Mouse (Mus musculus): ENCODE measurements at regions not wholly inside any gene's neighbourhood (a gene's known extent, or its start where the extent isn't known, plus 50 kb on each side); places are given as distances from the start of the nearest gene placed in this dataset.
A peak's percentile ranks its signal among the peaks of the same experiment; 100 is the strongest.

DNA sequence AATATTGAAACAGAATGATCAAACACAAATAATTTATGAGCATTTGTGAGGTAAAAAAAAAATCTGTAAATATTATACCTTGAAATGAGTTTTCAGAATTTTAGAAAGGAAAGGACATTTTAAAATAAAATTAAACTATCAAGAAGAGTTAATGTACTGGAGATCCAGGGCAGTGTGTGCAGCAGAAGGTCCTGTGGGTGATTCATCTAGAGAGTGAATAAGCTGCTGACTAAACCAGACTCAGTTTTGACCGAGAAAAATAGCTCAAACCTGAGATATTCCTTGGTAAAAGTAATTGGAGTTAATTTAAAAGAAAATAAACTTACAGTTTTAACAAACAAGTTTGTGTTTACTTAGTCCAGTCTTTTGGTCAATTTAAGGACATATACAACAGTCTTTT lies 1118.6 kb upstream of the Celf2 start:
- no peak for DNase-seq
- intact Hi-C loops (cut with DNase I) = no loop called here

DNA sequence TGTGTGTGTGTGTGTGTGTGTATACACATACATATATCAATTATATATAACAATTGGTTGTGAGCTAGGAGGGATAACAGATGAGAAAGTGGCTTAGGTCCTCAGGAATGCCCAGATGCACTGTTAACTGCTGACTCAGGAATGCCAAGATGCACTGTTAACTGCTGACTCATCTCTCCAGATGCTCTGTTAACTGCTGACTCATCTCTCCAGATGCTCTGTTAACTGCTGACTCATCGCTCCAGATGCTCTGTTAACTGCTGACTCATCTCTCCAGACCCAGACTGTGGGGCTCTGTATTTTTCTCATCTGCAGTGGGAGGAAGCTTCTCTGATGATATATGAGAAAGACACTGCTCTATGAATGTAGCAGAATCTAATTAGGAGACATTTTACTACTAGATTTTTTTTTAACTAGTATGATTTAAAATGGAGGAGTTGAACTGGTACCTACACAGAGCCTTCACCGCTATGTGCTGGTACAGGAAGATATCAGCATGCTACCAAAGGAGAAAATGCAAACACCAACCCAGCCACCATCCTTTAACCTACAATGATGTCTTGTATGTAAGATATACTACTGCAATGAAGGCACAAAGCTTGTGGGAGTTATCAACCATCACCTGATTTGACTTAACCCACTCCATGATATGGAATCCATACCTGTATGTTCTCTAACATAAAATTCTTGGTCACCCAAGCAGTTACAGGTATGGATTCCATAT lies 1119.3 kb upstream of the Celf2 start:
- intact Hi-C loops (cut with DNase I) = no loop called here

DNA sequence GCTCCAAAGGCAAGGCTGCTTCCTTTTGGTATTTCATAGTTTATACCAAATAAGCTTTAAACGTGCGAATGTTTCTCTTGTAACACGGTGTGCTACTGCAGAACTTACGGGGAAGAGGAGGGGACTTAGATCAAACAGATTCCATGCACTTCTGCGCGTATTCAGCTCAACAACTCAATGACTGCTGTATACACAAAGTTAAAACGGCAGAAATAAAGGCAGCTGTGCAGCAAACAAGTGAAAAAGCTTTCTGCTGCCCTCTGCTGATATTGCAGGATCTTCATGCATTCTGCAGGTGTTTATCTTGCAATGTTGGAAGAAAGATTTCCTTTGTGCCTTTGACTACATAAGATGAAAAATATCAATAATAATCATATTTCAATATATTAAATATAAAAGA lies 1128.7 kb upstream of the Celf2 start:
- no peak for DNase-seq
- intact Hi-C loops (cut with DNase I) = no loop called here

More for the DNA sequence above, 1119.3 kb upstream of the Celf2 start:
- DNase-seq = no peak

DNA sequence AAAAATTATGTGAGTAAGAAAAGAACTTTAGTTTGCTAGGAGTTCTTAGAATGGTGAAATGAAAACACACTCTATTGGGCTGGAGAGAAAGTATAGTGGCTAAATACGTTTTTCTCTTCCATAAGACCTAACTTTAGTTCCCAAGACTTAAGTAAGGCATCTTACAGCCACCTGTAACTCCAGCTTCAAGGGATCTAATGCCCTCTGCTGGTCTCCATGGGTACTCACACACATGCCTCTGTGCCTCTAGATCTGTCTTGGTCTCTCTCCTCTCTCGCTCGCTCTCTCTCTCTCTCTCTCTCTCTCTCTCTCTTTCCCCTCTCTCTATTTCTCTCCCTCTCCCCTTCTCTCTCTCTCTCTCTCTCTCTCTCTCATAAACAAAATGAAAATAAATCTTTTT lies 1129.9 kb upstream of the Celf2 start:
- intact Hi-C loops (cut with DNase I) = no loop called here
- no peak for DNase-seq

- intact Hi-C loops (cut with DNase I) = no loop called here
- no peak for DNase-seq
These were observed 1136.1 kb upstream of the Celf2 start for GRCm38 (mm10) chr2:8645463-8645862.

- intact Hi-C loops (cut with DNase I) = no loop called here
- no peak for DNase-seq
These were observed 1151.2 kb upstream of the Celf2 start for GRCm38 (mm10) chr2:8660544-8660943.

DNA sequence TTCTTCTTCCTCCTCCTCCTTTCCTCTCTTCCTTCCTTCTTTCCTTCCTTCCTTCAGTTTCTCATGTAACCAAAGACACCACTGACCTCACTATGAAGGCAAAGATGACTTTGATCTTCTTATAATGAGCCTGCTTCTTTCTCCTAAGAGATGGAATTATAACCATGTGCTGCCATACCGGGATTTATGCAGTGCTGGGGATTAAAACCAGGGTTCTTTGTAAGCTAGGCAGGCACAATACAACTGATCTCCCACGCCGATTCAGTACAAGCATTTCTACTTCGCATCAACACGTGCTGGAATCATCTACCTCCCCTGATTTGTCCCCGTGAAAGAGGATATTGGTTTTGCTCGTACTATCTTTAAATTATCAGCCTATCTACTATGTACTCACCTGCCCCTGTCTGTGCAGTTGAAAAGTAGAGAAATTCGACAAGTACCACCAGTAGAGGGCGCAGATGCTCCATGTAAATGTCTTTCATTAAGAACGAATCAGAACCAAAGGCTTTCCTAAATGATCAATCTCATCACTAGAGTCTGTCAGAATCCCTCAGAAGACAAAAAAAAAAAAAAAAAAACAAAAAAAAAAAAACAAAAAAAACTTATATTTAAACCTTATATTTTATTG lies 1164.5 kb upstream of the Celf2 start:
- DNase-seq = peak; percentile 35 to 68
- intact Hi-C loops (cut with DNase I) = loop anchor here (2.0 to 10.0 kb wide), 2 partner anchors 1211 to 1615 kb away; partner anchors contain the start of genes 4930412O13Rik and 9230102O04Rik

GRCm38 (mm10) chr2:8675537-8675936 lies 1166.2 kb upstream of the Celf2 start:
- intact Hi-C loops (cut with DNase I) = loop anchor here (2.0 to 10.0 kb wide), 2 partner anchors 1209 to 1613 kb away; partner anchors contain the start of genes 4930412O13Rik and 9230102O04Rik
- DNase-seq = no peak

GRCm38 (mm10) chr2:8676546-8676945 lies 1167.2 kb upstream of the Celf2 start:
- peak in 1 of 2 experiments; percentile 12 for DNase-seq
- intact Hi-C loops (cut with DNase I) = loop anchor here (2.0 to 10.0 kb wide), 2 partner anchors 1208 to 1334 kb away; partner anchors contain the start of genes 4930412O13Rik and 9230102O04Rik

DNA sequence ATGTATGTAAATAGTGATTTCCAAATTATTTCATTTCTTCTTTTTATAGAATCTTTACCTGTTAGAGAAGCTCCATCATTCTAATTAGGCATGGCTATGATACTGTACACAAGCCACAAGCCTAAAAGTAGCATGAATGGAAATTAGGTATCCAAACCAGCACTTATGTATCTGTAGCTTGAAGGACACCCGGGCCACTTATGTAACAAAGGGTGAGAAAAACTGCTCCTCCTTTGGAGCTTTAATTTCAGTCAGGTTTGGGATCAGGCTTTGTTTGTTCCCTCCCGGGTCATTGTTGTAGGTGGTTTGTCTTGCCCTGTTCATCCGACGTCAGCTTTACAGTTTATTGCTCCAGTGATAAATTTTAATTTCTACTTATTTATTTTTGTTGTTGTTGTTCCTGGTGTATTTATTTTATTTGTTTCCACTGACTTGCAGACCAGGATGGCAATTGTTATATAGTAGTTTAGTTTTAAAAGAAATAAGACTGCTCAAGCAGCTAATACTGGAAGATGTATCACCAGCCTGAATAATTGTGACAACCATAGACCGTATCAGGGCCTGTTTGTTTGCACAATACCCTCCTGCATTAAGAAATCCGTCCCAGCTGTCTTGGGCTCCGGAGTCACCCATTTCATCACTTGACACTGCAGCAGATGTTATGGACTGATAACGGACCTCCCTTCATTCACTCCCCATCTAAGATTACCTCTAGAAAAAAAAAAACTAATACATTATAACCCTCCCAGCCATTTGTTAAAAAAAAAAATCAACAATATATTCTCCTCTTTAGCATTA lies 1181.7 kb upstream of the Celf2 start:
- intact Hi-C loops (cut with DNase I) = no loop called here

GRCm38 (mm10) chr2:8729306-8729705 lies 1151.7 kb upstream of the 4930412O13Rik start:
- intact Hi-C loops (cut with DNase I) = no loop called here

More for the DNA sequence above, 1181.7 kb upstream of the Celf2 start:
- DNase-seq = no peak

GRCm38 (mm10) chr2:8754142-8754541 lies 1126.9 kb upstream of the 4930412O13Rik start:
- intact Hi-C loops (cut with DNase I) = loop anchor here (1.0 kb wide), 1 partner anchor 1256 kb away; no protein-coding TSS in a partner anchor
- peak in 1 of 2 experiments; percentile 4 for DNase-seq

More at GRCm38 (mm10) chr2:8729306-8729705, 1151.7 kb upstream of the 4930412O13Rik start:
- DNase-seq = no peak

DNA sequence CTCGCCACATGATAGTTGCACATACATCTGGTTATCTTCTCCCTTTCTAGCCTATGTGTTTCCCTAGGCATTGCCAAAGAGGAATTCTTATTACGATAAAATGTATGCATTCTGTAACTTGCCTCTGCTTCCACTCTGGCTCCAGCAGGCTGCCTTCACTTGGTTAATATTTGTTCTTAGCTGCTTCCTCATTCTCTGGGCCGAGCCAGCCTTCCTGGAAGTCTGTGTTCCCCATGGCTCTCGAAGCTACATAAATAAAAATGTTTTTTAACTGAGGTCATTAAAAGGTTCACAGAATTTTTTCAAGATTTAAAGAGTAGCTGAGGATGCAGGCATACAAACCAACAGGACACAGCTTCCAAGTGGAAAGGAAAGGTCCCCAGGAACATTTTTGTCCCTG lies 1124.5 kb upstream of the 4930412O13Rik start:
- intact Hi-C loops (cut with DNase I) = no loop called here
- no peak for DNase-seq

GRCm38 (mm10) chr2:8770636-8771035 lies 1110.4 kb upstream of the 4930412O13Rik start:
- intact Hi-C loops (cut with DNase I) = no loop called here
- no peak for DNase-seq

DNA sequence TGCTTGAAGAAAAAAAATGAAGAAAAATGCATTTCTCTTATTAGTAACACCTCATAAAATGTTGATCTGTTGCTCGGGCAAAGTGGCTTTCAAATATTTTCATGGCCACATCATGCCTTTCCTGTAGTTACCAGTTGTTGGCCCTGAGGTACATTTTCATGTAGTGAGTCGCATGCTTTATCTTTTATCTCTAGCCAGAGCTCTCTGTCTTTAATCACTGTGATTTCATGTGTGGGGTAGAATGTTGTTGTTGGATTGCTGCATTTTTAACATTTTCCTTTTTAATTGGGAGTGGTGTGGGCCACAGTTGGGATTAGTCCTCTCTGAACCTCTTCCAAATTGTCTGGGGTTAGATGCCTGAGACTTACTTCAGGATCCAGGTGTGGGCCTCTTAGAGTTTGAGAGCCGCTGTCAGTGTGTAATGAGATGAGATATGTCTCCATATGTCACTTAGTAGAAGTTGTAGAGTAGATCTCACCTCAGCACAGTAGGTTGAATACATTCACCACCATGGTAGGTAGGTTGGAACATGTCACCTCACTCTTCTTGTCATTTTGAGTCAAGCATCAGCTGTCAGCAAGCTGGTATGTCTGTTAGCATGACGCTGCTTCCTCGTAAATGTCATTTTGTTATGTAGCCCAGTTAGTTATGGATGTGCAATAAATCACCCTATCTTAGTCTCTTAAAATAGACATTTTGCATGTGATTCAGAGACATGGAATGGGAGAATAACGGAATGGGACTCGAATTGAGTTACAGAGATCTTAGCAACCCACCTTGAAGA lies 1099.7 kb upstream of the 4930412O13Rik start:
- no peak for DNase-seq

DNA sequence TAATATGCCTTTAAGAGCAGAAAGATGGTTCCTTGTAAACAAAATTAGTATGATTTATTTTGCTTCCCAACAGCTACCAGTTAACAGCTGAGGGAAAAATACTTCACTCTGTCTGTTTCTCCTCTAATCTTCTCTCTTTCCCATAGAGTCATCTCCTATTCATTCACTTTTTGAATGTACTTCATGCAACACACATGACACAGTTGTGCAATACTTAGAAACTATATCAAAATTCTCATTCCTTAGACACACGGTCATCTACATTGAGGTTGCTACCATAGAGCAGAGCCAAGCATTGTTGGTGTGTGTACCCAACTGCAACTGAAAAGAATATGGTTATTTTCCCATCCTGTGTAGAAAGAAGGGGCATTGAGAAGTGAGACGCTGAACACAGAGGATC lies 1098.8 kb upstream of the 4930412O13Rik start:
- no peak for DNase-seq
- intact Hi-C loops (cut with DNase I) = no loop called here

More for the DNA sequence above, 1099.7 kb upstream of the 4930412O13Rik start:
- intact Hi-C loops (cut with DNase I) = no loop called here

- no peak for DNase-seq
- intact Hi-C loops (cut with DNase I) = no loop called here
These were observed 1079.0 kb upstream of the 4930412O13Rik start for GRCm38 (mm10) chr2:8802061-8802460.

DNA sequence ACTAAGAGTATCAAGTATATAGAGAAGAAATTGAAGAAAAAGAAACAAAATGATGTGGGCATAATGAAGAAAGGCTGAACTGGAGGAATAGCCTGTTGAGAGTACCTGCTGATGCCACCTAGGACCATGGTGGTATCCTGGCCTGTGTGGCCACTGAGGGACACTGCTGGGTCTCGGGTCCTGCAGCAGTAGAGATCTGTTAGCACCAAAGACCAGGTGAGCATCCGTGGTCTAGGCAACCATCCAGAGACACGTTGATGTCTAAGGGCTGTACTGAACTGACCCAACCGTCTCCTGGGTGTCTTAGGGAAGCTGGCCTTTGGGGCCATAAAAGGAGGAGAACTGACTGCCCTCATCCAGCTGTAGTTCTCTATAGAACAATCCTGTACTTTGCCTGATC lies 1071.4 kb upstream of the 4930412O13Rik start:
- no peak for DNase-seq
- intact Hi-C loops (cut with DNase I) = no loop called here

DNA sequence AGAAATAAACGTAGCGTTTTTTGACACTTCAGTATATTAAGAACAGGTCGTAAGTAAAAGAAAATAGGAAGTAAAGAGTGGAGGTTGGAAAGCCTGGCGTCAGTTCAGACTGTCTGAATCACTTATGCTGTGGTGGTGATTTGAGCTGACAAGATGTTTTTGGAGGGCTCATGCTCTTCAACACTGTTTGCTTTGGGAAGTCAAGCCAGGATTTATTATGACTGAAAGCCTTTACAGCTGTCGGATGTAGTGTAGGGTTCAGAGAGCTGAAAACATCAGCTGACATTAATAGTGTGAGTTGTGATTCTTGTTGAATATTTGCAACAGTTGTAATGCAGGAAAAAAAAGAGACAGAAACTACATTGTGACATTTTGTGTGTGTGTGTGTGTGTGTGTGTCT lies 1062.9 kb upstream of the 4930412O13Rik start:
- no peak for DNase-seq
- intact Hi-C loops (cut with DNase I) = no loop called here

DNA sequence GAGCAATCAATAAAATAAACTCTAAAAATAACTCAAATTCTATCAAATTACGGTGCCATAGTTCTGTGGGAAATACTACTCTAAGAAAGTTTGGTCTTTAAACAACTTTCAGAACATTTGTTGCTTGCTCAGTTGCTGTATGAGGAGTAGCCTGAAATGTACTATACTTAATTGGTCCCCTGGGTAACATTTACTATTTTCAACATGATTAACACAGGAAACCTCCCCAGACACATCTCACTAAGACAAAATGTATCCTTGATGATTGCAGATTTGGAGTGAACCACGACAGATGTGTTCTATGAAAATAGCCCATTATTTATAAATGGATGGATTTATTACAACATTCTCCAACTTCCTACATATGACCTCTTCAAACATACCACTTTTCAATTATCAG lies 1055.6 kb upstream of the 4930412O13Rik start:
- no peak for DNase-seq
- intact Hi-C loops (cut with DNase I) = no loop called here

Data from heart, postnatal 36 days (tissue).